21 mouse cellular contexts compared by ENCODE assay signal in genomic region chr15:77988541-77988940, GRCm38 (mm10). TPM values are rescaled to one million over a fixed set of nuclear protein-coding genes. Genes with fewer than 3 reads are reported as not detected.
DNase-seq lines count a peak whose midpoint lies in the region; ATAC-seq lines count a peak whose summit lies in the region.
"Had no signal": no experiment of that assay in that cellular context is flagged by ENCODE, and none has a peak within 500 bp of the region (broad histone marks: within the 10 kb centered on the region; RNA-seq: fewer than 3 reads in every experiment).

No protein-coding gene starts in this region.

- no peaks in the 10 kb centered on the region; the same call in 1 of the 2 replicates for H3K4me1 ChIP-seq in neural tube, embryonic 15.5 days
- H3K4me1 ChIP-seq: heart, embryonic 15.5 days; limb, embryonic 10.5 days; midbrain, embryonic 12.5 days had no signal

- H3K27ac ChIP-seq in neural tube, embryonic 15.5 days (replicated peaks), result no peak overlapping the region
- H3K27ac ChIP-seq: forebrain, embryonic 10.5 days; heart, adult 2 months; heart, embryonic 15.5 days; limb, embryonic 10.5 days; midbrain, embryonic 12.5 days had no signal

- H3K4me3 ChIP-seq in neural tube, embryonic 15.5 days (replicated peaks), result no peak overlapping the region
- H3K4me3 ChIP-seq: forebrain, embryonic 10.5 days; heart, adult 2 months; heart, embryonic 15.5 days; limb, embryonic 10.5 days; midbrain, embryonic 12.5 days; myocyte had no signal

- 70% methylated on average over 5 of the region's 5 CpGs for WGBS in neural tube, embryonic 15.5 days

- no peak for ATAC-seq in neural tube, embryonic 15.5 days (ENCODE audit: low FRiP score)
- ATAC-seq: CD4-positive, CD25-positive, alpha-beta regulatory T cell, adult 4 months had no signal

- H3K36me3 ChIP-seq in neural tube, embryonic 15.5 days, result no peaks in the 10 kb centered on the region
- H3K36me3 ChIP-seq: forebrain, embryonic 10.5 days; G1E; heart, embryonic 15.5 days; limb, embryonic 10.5 days; midbrain, embryonic 12.5 days had no signal

- no peak overlapping the region for H3K9ac ChIP-seq in neural tube, embryonic 15.5 days (replicated peaks)
- H3K9ac ChIP-seq: heart, embryonic 15.5 days; midbrain, embryonic 12.5 days had no signal

- H3K27me3 ChIP-seq in neural tube, embryonic 15.5 days (replicated peaks), result 0 out of 2 replicates have a peak, but pooled peaks cover 4% of the 10 kb centered on the region
- H3K27me3 ChIP-seq: heart, embryonic 15.5 days had no signal

- no peaks in the 10 kb centered on the region for H3K9me3 ChIP-seq in neural tube, embryonic 15.5 days (replicated peaks)
- H3K9me3 ChIP-seq: forebrain, embryonic 10.5 days; G1E; heart, embryonic 15.5 days; limb, embryonic 10.5 days; midbrain, embryonic 12.5 days had no signal

- intact Hi-C loops in gastrocnemius, postnatal 14 days (cut with DNase I; ENCODE audit: low total_unique reads), result no loop called here

- peak; percentile 29 for DNase-seq in gastrocnemius, postnatal 14 days
- DNase-seq in gastrocnemius, adult 18-20 months (ENCODE audit: low spot score), result no peak
- DNase-seq in urinary bladder, postnatal 14 days (ENCODE audit: low spot score), result peak; percentile 7
- DNase-seq in urinary bladder, postnatal 25 days (ENCODE audit: low spot score), result no peak
- peak; percentile 88 for DNase-seq in adrenal gland, adult 8-10 months
- DNase-seq in skeletal muscle tissue, adult 2 months (ENCODE audit: low read depth, low spot score), result peak; percentile 16
- no peak for DNase-seq in lung, postnatal 25 days (ENCODE audit: low spot score)
- DNase-seq: cerebellum, adult 8-10 months; lung, adult 2 months; lung, postnatal 4 days; thymus, postnatal 25 days had no signal

- H3K4me2 ChIP-seq in neural tube, embryonic 15.5 days, result no peak overlapping the region
- H3K4me2 ChIP-seq: heart, embryonic 15.5 days; liver, embryonic 11.5 days; midbrain, embryonic 12.5 days had no signal

RNA-seq across cellular contexts. Expression of gene Eif3d, which starts 17.9 kb away (rescaled TPM):
- 10 to 100 TPM; 67.7 to 73.6 TPM for total RNA-seq in gastrocnemius, postnatal 14 days (2021)
- total RNA-seq in gastrocnemius, adult 18-20 months (2021), result 10 to 100 TPM; 55.8 to 61.7 TPM
- total RNA-seq in adrenal gland, adult 8-10 months (2022), result 100 to 1,000 TPM; 140 to 159 (median 147) TPM
- polyA plus RNA-seq in neural tube, embryonic 15.5 days (2015; fragmentation: Nextera tagmentation; extraction: Ambion mirVana), result 156 and 166 TPM in 2 replicates

RNA-seq across cellular contexts. Expression of gene Foxred2, which starts 32.0 kb away (rescaled TPM):
- 1 to 10 TPM; 1.2 to 1.6 TPM for total RNA-seq in gastrocnemius, postnatal 14 days (2021)
- under 1 TPM; 0.45 to 0.53 TPM for total RNA-seq in gastrocnemius, adult 18-20 months (2021)
- total RNA-seq in adrenal gland, adult 8-10 months (2022), result 1 to 10 TPM; 4.2 to 9.3 (median 6.3) TPM
- 8.4 and 9.3 TPM in 2 replicates for polyA plus RNA-seq in neural tube, embryonic 15.5 days (2015; fragmentation: Nextera tagmentation; extraction: Ambion mirVana)

RNA-seq across cellular contexts. Expression of gene Txn2, which starts 59.7 kb away (rescaled TPM):
- 100 to 1,000 TPM; 221 to 245 TPM for total RNA-seq in gastrocnemius, postnatal 14 days (2021)
- total RNA-seq in gastrocnemius, adult 18-20 months (2021), result 100 to 1,000 TPM; 215 to 223 TPM
- total RNA-seq in adrenal gland, adult 8-10 months (2022), result 100 to 1,000 TPM; 548 to 745 (median 627) TPM
- polyA plus RNA-seq in neural tube, embryonic 15.5 days (2015; fragmentation: Nextera tagmentation; extraction: Ambion mirVana), result 193 and 217 TPM in 2 replicates

Comparison
In these comparisons a context has a peak if more than half of its experiments do, and no peak if none do; other contexts are left out.
1. DNase-seq: peak in gastrocnemius, postnatal 14 days (single experiment), urinary bladder, postnatal 14 days (single experiment), adrenal gland, adult 8-10 months (single experiment) and skeletal muscle tissue, adult 2 months (single experiment); none in gastrocnemius, adult 18-20 months (single experiment), urinary bladder, postnatal 25 days (single experiment) and lung, postnatal 25 days (single experiment).